22 mouse cellular contexts compared by ENCODE assay signal in the genomic region with DNA sequence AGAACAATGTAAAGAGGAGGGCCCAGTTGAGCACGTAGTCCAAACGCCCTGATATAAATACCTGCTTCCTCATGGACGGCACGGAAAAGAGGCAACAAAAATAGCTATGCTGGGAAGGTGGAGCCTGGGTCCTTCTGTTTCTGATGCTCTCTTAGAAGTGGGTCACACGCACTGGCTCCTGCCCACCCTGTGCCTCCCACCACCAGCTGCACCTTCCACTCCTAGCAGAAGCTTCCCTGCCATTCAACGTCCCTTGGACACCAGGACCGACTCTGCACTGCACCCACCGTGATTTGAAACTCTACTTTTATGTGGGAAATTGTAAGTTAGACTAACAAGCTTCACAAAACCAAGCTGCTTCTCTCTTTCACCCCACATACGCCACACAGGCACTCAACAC. TPM values are rescaled to one million over a fixed set of nuclear protein-coding genes. Genes with fewer than 3 reads are reported as not detected.
DNase-seq lines count a peak whose midpoint lies in the region; ATAC-seq and TF ChIP-seq lines count a peak whose summit lies in the region.
"Had no signal": no experiment of that assay in that cellular context is flagged by ENCODE, and none has a peak within 500 bp of the region (broad histone marks: within the 10 kb centered on the region; RNA-seq: fewer than 3 reads in every experiment).

No protein-coding gene starts in this region.

- peak overlapping the region; percentile 35; the same call in 1 of the 2 replicates for H3K27ac ChIP-seq in forebrain, postnatal 0 days (ENCODE audit: low read depth, low read length)
- no peak overlapping the region for H3K27ac ChIP-seq in forebrain, embryonic 14.5 days (ENCODE audit: low read depth, low read length)
- H3K27ac ChIP-seq in testis, adult 2 months (ENCODE audit: control insufficient read depth, insufficient read depth, low read depth, low read length): no peak overlapping the region
- H3K27ac ChIP-seq: embryonic facial prominence, embryonic 10.5 days; embryonic facial prominence, embryonic 12.5 days; forebrain, embryonic 12.5 days had no signal

- no peaks in the 10 kb centered on the region for H3K27me3 ChIP-seq in forebrain, postnatal 0 days (ENCODE audit: insufficient read depth, low read length)
- no peaks in the 10 kb centered on the region for H3K27me3 ChIP-seq in forebrain, embryonic 14.5 days (replicated peaks; ENCODE audit: control insufficient read depth, insufficient read depth, low read length)
- no peaks in the 10 kb centered on the region for H3K27me3 ChIP-seq in testis, adult 2 months (ENCODE audit: control insufficient read depth, insufficient read depth, low read length)
- H3K27me3 ChIP-seq: forebrain, embryonic 15.5 days had no signal

- no peak for ATAC-seq in forebrain, postnatal 0 days
- ATAC-seq in forebrain, embryonic 14.5 days: no peak

- no peaks in the 10 kb centered on the region for H3K9me3 ChIP-seq in forebrain, postnatal 0 days (ENCODE audit: low read length)
- H3K9me3 ChIP-seq in forebrain, embryonic 14.5 days (replicated peaks; ENCODE audit: control insufficient read depth, low read length): no peaks in the 10 kb centered on the region
- H3K9me3 ChIP-seq: embryonic facial prominence, embryonic 10.5 days; embryonic facial prominence, embryonic 12.5 days; forebrain, embryonic 12.5 days; forebrain, embryonic 15.5 days had no signal

- H3K4me1 ChIP-seq in forebrain, postnatal 0 days (ENCODE audit: insufficient read depth): peaks cover 3% of the 10 kb centered on the region; the same call in 1 of the 2 replicates
- peaks cover 3% of the 10 kb centered on the region for H3K4me1 ChIP-seq in forebrain, embryonic 14.5 days (ENCODE audit: control insufficient read depth, insufficient read depth, low read length)
- no peaks in the 10 kb centered on the region; the same call in 1 of the 2 replicates for H3K4me1 ChIP-seq in testis, adult 2 months (ENCODE audit: control insufficient read depth, insufficient read depth, low read length)
- H3K4me1 ChIP-seq: embryonic facial prominence, embryonic 12.5 days had no signal

- DNase-seq in forebrain, postnatal 0 days: no peak
- DNase-seq in forebrain, embryonic 14.5 days (ENCODE audit: low spot score): no peak
- peak; percentile 25 for DNase-seq in right cerebral cortex, postnatal 14 days
- no peak for DNase-seq in right cerebral cortex, postnatal 10 days (ENCODE audit: low spot score in 2 of 2)
- no peak for DNase-seq in testis, postnatal 14 days (ENCODE audit: low spot score)
- DNase-seq in telencephalon, adult 2 months (ENCODE audit: low read depth, low spot score): peak; percentile 44
- no peak for DNase-seq in heart, postnatal 25 days (ENCODE audit: low spot score)
- DNase-seq: adrenal gland, adult 2 months; adrenal gland, postnatal 10 days; adrenal gland, postnatal 25 days; cerebellum, adult 11-12 months; cerebellum, adult 2 months; cerebellum, adult 9-10 months; cerebellum, postnatal 10 days; cerebellum, postnatal 25 days had no signal

- H3K9ac ChIP-seq in forebrain, postnatal 0 days: no peak overlapping the region
- H3K9ac ChIP-seq in forebrain, embryonic 14.5 days (ENCODE audit: low read length): no peak overlapping the region
- H3K9ac ChIP-seq: embryonic facial prominence, embryonic 12.5 days; forebrain, embryonic 12.5 days; forebrain, embryonic 15.5 days had no signal

- intact Hi-C loops in heart, postnatal 25 days (cut with DNase I): no loop called here

- TF ChIP-seq CTCF in forebrain, postnatal 0 days (IDR thresholded peaks at IDR 0.05; ENCODE audit: low read depth): no peak
- no peak for TF ChIP-seq CTCF in testis, adult 2 months (IDR thresholded peaks at IDR 0.05; ENCODE audit: control insufficient read depth, insufficient read depth, insufficient replicate concordance, low read depth, low read length)

- TF ChIP-seq POLR2A in testis, adult 2 months (IDR thresholded peaks at IDR 0.05; ENCODE audit: control insufficient read depth, low read depth, low read length): no peak

- 73% methylated on average over 9 of the region's 9 CpGs for WGBS in forebrain, postnatal 0 days
- 83% methylated on average over 9 of the region's 9 CpGs for WGBS in forebrain, embryonic 14.5 days

- H3K4me3 ChIP-seq in forebrain, postnatal 0 days (ENCODE audit: low read depth, low read length): no peak overlapping the region
- no peak overlapping the region for H3K4me3 ChIP-seq in forebrain, embryonic 14.5 days (ENCODE audit: low read depth, low read length)
- peak overlapping the region; percentile 88 for H3K4me3 ChIP-seq in testis, adult 2 months (ENCODE audit: control insufficient read depth, low read depth, low read length)
- H3K4me3 ChIP-seq: embryonic facial prominence, embryonic 10.5 days; embryonic facial prominence, embryonic 12.5 days; forebrain, embryonic 12.5 days; forebrain, embryonic 15.5 days had no signal

- H3K36me3 ChIP-seq in forebrain, postnatal 0 days (ENCODE audit: insufficient read depth): no peaks in the 10 kb centered on the region
- H3K36me3 ChIP-seq in forebrain, embryonic 14.5 days (ENCODE audit: control insufficient read depth, insufficient read depth, low read length): no peaks in the 10 kb centered on the region
- no peaks in the 10 kb centered on the region for H3K36me3 ChIP-seq in testis, adult 2 months (ENCODE audit: control insufficient read depth, insufficient read depth, low read length)
- H3K36me3 ChIP-seq: embryonic facial prominence, embryonic 10.5 days; embryonic facial prominence, embryonic 12.5 days; forebrain, embryonic 12.5 days; forebrain, embryonic 15.5 days had no signal

- no peak overlapping the region for H3K4me2 ChIP-seq in forebrain, postnatal 0 days (ENCODE audit: low read depth)
- no peak overlapping the region for H3K4me2 ChIP-seq in forebrain, embryonic 14.5 days (ENCODE audit: low read length)
- H3K4me2 ChIP-seq: embryonic facial prominence, embryonic 12.5 days; forebrain, embryonic 12.5 days; forebrain, embryonic 15.5 days had no signal

RNA-seq across cellular contexts. Expression of a gene that starts 12.8 kb away (rescaled TPM):
- 6.0 and 9.2 TPM in 2 replicates for total RNA-seq in forebrain, postnatal 0 days (2014; rRNA removed)
- polyA plus RNA-seq in forebrain, postnatal 0 days (2015; fragmentation: Nextera tagmentation; extraction: Ambion mirVana): 3.2 and 4.4 TPM in 2 replicates
- 2.1 and 3.0 TPM in 2 replicates for polyA plus RNA-seq in forebrain, embryonic 14.5 days (2014; fragmentation: Nextera tagmentation; extraction: Ambion mirVana)
- polyA plus RNA-seq in testis, adult 2 months (2012; rRNA removed): 215 and 237 TPM in 2 replicates
- not detected for total RNA-seq in heart, postnatal 25 days (2021)
- total RNA-seq: MEL had no signal
- polyA plus RNA-seq: adrenal gland, adult 2 months; C2C12 had no signal

RNA-seq across cellular contexts. Expression of a gene that starts 53.2 kb away (rescaled TPM):
- 157 and 179 TPM in 2 replicates for total RNA-seq in forebrain, postnatal 0 days (2014; rRNA removed)
- 132 and 140 TPM in 2 replicates for polyA plus RNA-seq in forebrain, postnatal 0 days (2015; fragmentation: Nextera tagmentation; extraction: Ambion mirVana)
- polyA plus RNA-seq in forebrain, embryonic 14.5 days (2014; fragmentation: Nextera tagmentation; extraction: Ambion mirVana): 40.4 and 51.4 TPM in 2 replicates
- polyA plus RNA-seq in testis, adult 2 months (2012; rRNA removed): 5.6 and 6.4 TPM in 2 replicates
- total RNA-seq in heart, postnatal 25 days (2021): not detected
- total RNA-seq: MEL had no signal
- polyA plus RNA-seq: C2C12 had no signal

Comparison
In these comparisons a context has a peak if more than half of its experiments do, and no peak if none do; other contexts are left out.
1. DNase-seq: peak in right cerebral cortex, postnatal 14 days (single experiment) and telencephalon, adult 2 months (single experiment); none in forebrain, postnatal 0 days (single experiment), forebrain, embryonic 14.5 days (single experiment), right cerebral cortex, postnatal 10 days (0 of 2), testis, postnatal 14 days (single experiment) and heart, postnatal 25 days (single experiment).
2. RNA of a gene that starts 12.8 kb away (polyA plus RNA-seq): 215 to 237 TPM in testis, adult 2 months; 3.2 to 4.4 TPM in forebrain, postnatal 0 days and 2.1 to 3.0 TPM in forebrain, embryonic 14.5 days; every median in the first group is over 10 times any median in the second.